Mouse (Mus musculus): ENCODE data around the gene Kmo.

DNA sequence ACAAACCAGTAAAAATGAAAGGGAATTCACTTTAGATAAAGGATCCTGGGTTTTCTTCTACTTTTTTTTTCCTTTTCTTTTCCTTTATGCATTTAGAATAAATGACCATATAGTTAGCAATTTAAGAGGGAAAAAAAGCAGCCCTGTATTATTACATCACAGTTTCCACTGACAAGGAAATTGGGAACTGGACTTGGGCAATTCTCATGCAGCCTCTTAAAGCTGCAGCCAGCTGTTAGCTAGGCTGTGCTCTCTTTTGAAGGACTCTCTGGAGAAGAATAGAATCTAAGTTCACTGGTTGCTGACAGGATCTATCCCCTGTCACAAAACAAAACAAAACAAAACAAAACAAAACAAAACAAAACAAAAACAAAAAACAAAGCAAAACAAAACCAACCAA lies 87.8 kb downstream of the Kmo start:
- TF ChIP-seq CTCF (IDR thresholded peaks at IDR 0.05; ENCODE audit: borderline replicate concordance, insufficient read depth, low read depth, low read length): no peak
- TF ChIP-seq POLR2A (IDR thresholded peaks at IDR 0.05; ENCODE audit: borderline replicate concordance, insufficient read depth, low read length): no peak

Measured in cerebellum, adult 2 months (tissue).